ENCODE assay signal across 19 mouse cellular contexts in the genomic region with DNA sequence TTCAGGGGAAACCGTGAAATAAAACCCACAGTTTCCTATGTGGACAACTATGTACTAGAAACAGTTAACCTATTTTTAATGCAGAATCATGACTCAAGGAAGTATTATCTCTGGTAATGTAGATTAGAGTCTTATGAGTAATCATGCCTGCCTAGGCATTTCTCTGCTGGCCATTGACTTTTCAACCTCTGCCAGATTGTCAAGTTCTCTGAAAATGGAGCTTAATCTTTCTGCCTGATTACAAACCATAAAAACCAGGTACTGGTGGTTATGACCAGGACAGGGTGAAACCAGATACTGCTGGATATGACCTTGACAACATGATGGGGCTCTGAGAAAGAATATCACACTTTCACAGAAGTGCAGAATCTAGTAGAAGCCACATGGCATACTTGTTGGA.
"Had no signal": no experiment of that assay in that cellular context is flagged by ENCODE, and none has a peak within 500 bp of the region (broad histone marks: within the 10 kb centered on the region; RNA-seq: fewer than 3 reads in every experiment).

No protein-coding gene starts in this region.

- H3K9ac ChIP-seq: lung, embryonic 14.5 days; midbrain, embryonic 12.5 days; neural tube, embryonic 13.5 days; neural tube, embryonic 15.5 days had no signal

- H3K4me3 ChIP-seq: midbrain, embryonic 10.5 days; midbrain, embryonic 12.5 days; myocyte; neural tube, embryonic 13.5 days; neural tube, embryonic 15.5 days had no signal

- H3K36me3 ChIP-seq: midbrain, embryonic 10.5 days; midbrain, embryonic 12.5 days; neural tube, embryonic 13.5 days; neural tube, embryonic 15.5 days had no signal

- H3K27ac ChIP-seq: midbrain, embryonic 10.5 days; midbrain, embryonic 12.5 days; neural tube, embryonic 13.5 days; neural tube, embryonic 15.5 days had no signal

- H3K27me3 ChIP-seq: midbrain, embryonic 12.5 days; neural tube, embryonic 13.5 days; neural tube, embryonic 15.5 days had no signal

- ATAC-seq: midbrain, embryonic 16.5 days had no signal

- H3K4me2 ChIP-seq: lung, embryonic 14.5 days; midbrain, embryonic 12.5 days; neural tube, embryonic 13.5 days; neural tube, embryonic 15.5 days had no signal

- DNase-seq: lung, adult 18-20 months; lung, embryonic 14.5 days; lung, postnatal 10 days; lung, postnatal 4 days; midbrain, embryonic 14.5 days; retina, postnatal 1 day; right cerebral cortex, adult 18-20 months; right cerebral cortex, postnatal 25 days; right cerebral cortex, postnatal 4 days; spleen, adult 18-20 months; thymus, adult 18-20 months; thymus, postnatal 14 days; thymus, postnatal 36 days had no signal

- H3K4me1 ChIP-seq: midbrain, embryonic 10.5 days; midbrain, embryonic 12.5 days; neural tube, embryonic 13.5 days had no signal

- H3K9me3 ChIP-seq: midbrain, embryonic 10.5 days; midbrain, embryonic 12.5 days; neural tube, embryonic 13.5 days; neural tube, embryonic 15.5 days had no signal
